In genomic region chr6:55504797-55505488, GRCm38 (mm10) we compare ENCODE assay signal across 8 mouse cellular contexts. TPM values are rescaled to one million over a fixed set of nuclear protein-coding genes. Genes with fewer than 3 reads are reported as not detected.
DNase-seq lines count a peak whose midpoint lies in the region; ATAC-seq lines count a peak whose summit lies in the region.

No protein-coding gene starts in this region.

- H3K9ac ChIP-seq in midbrain, embryonic 14.5 days (replicated peaks; ENCODE audit: low read length) = no peak overlapping the region

- H3K9me3 ChIP-seq in midbrain, embryonic 14.5 days (ENCODE audit: control insufficient read depth, low read length) = no peaks in the 10 kb centered on the region

- no peaks in the 10 kb centered on the region for H3K36me3 ChIP-seq in midbrain, embryonic 14.5 days (ENCODE audit: control insufficient read depth, insufficient read depth, low read length)

- no peaks in the 10 kb centered on the region for H3K4me1 ChIP-seq in midbrain, embryonic 14.5 days (ENCODE audit: control insufficient read depth, insufficient read depth, low read length)

- H3K4me2 ChIP-seq in midbrain, embryonic 14.5 days (ENCODE audit: low read length) = no peak overlapping the region

- peak; percentile 60 to 83 for DNase-seq in heart, adult 18-20 months
- no peak for DNase-seq in heart, postnatal 25 days (ENCODE audit: low spot score)
- DNase-seq in ES-CJ7 (ENCODE audit: low read depth, low spot score) = peak; percentile 48
- DNase-seq in cerebellum, adult 9-11 months = peak; percentile 69
- peak; percentile 28 for DNase-seq in gastrocnemius, postnatal 14 days
- DNase-seq in layer of hippocampus, adult 9-10 months (ENCODE audit: low spot score) = peak; percentile 71
- peak; percentile 90 for DNase-seq in midbrain, embryonic 14.5 days
- DNase-seq in yolk sac, embryonic 10.5 days (ENCODE audit: low spot score) = no peak

- intact Hi-C loops in heart, postnatal 25 days (cut with DNase I) = loop anchor here (1.0 kb wide), 1 partner anchor 47 kb away; no protein-coding TSS in a partner anchor
- intact Hi-C loops in gastrocnemius, postnatal 14 days (cut with DNase I; ENCODE audit: low total_unique reads) = loop anchor here (2.0 to 5.0 kb wide), 3 partner anchors 110 to 288 kb away; no protein-coding TSS in a partner anchor

- H3K27me3 ChIP-seq in midbrain, embryonic 14.5 days (ENCODE audit: control insufficient read depth, insufficient read depth, low read length) = no peaks in the 10 kb centered on the region

- no peak overlapping the region for H3K4me3 ChIP-seq in midbrain, embryonic 14.5 days (replicated peaks; ENCODE audit: low read depth, low read length)

- no peak overlapping the region for H3K27ac ChIP-seq in midbrain, embryonic 14.5 days (replicated peaks; ENCODE audit: low read depth, low read length)

- WGBS in midbrain, embryonic 14.5 days = 89% methylated on average over 2 of the region's 2 CpGs

- ATAC-seq in midbrain, embryonic 14.5 days (ENCODE audit: low FRiP score, low TSS enrichment) = peak; percentile 51; the same call in 1 of the 2 replicates

RNA-seq across cellular contexts. Expression of gene Adcyap1r1, which starts 53.2 kb away (rescaled TPM):
- total RNA-seq in heart, adult 18-20 months (2021) = 1 to 10 TPM; 4.9 to 6.1 TPM
- 1 to 10 TPM; 5.1 to 5.4 TPM for total RNA-seq in heart, postnatal 25 days (2021)
- total RNA-seq in gastrocnemius, postnatal 14 days (2021) = 1 to 10 TPM; 2.7 to 4.0 TPM
- 50.2 and 52.7 TPM in 2 replicates for polyA plus RNA-seq in midbrain, embryonic 14.5 days (2014; fragmentation: Nextera tagmentation; extraction: Ambion mirVana)

Comparison
In these comparisons a context has a peak if more than half of its experiments do, and no peak if none do; other contexts are left out.
1. DNase-seq: peak in heart, adult 18-20 months (2 of 2), ES-CJ7 (single experiment), cerebellum, adult 9-11 months (single experiment), gastrocnemius, postnatal 14 days (single experiment), layer of hippocampus, adult 9-10 months (single experiment) and midbrain, embryonic 14.5 days (single experiment); none in heart, postnatal 25 days (single experiment) and yolk sac, embryonic 10.5 days (single experiment).